Mouse (Mus musculus): ENCODE measurements around the gene Sec14l4. TPM values are rescaled to one million over a fixed set of nuclear protein-coding genes. Genes with fewer than 3 reads are reported as not detected.

Gene Sec14l4
- polyA plus RNA-seq, 1 experiment from 2014 or later, result not detected

GRCm38 (mm10) chr11:4031961-4032360 is 699 bp downstream of the Sec14l4 start:
- H3K9me3 ChIP-seq, result no peaks in the 10 kb centered on the region
- WGBS, result 51% methylated on average over 12 of the region's 12 CpGs
- H3K27ac ChIP-seq, result no peak overlapping the region
- no peak overlapping the region for H3K9ac ChIP-seq
- H3K4me2 ChIP-seq, result no peak overlapping the region
- no peak overlapping the region for H3K4me3 ChIP-seq
- no peaks in the 10 kb centered on the region for H3K4me1 ChIP-seq
- no peaks in the 10 kb centered on the region for H3K36me3 ChIP-seq (replicated peaks)
- H3K27me3 ChIP-seq (replicated peaks), result no peaks in the 10 kb centered on the region
- no peak for ATAC-seq (replicated peaks)

GRCm38 (mm10) chr11:4033471-4033870 is 2.2 kb downstream of the Sec14l4 start:
- no peak for ATAC-seq (replicated peaks)
- WGBS, result 74% methylated on average over 7 of the region's 7 CpGs

GRCm38 (mm10) chr11:4034169-4034568 is 2.9 kb downstream of the Sec14l4 start:
- Histone ChIP-seq H3K4me1 (no peaks in the 10 kb centered on the region), H3K9ac (no peak overlapping the region), H3K36me3 (replicated peaks) (no peaks in the 10 kb centered on the region), H3K27me3 (replicated peaks) (no peaks in the 10 kb centered on the region), H3K27ac (no peak overlapping the region), H3K9me3 (no peaks in the 10 kb centered on the region), H3K4me3 (no peak overlapping the region), H3K4me2 (no peak overlapping the region)
- no peak for ATAC-seq (replicated peaks)
- whole genome bisulfite sequencing, result 95% methylated on average over 4 of the region's 4 CpGs

More at GRCm38 (mm10) chr11:4033471-4033870, 2.2 kb downstream of the Sec14l4 start:
- H3K4me3 ChIP-seq, result no peak overlapping the region
- no peaks in the 10 kb centered on the region for H3K27me3 ChIP-seq (replicated peaks)
- no peak overlapping the region for H3K4me2 ChIP-seq
- H3K27ac ChIP-seq, result no peak overlapping the region
- no peak overlapping the region for H3K9ac ChIP-seq
- no peaks in the 10 kb centered on the region for H3K36me3 ChIP-seq (replicated peaks)
- no peaks in the 10 kb centered on the region for H3K4me1 ChIP-seq
- no peaks in the 10 kb centered on the region for H3K9me3 ChIP-seq

- H3K27ac ChIP-seq, result no peak overlapping the region
- H3K4me2 ChIP-seq, result no peak overlapping the region
- no peak overlapping the region for H3K4me3 ChIP-seq
- no peak for ATAC-seq (replicated peaks)
- no peaks in the 10 kb centered on the region for H3K36me3 ChIP-seq (replicated peaks)
- H3K4me1 ChIP-seq, result no peaks in the 10 kb centered on the region
- no peaks in the 10 kb centered on the region for H3K27me3 ChIP-seq (replicated peaks)
- H3K9me3 ChIP-seq, result no peaks in the 10 kb centered on the region
- no peak overlapping the region for H3K9ac ChIP-seq
- 72% methylated on average over 18 of the region's 18 CpGs for WGBS
Measured at GRCm38 (mm10) chr11:4035116-4035892, 4.0 kb downstream of the Sec14l4 start.

- Histone ChIP-seq H3K27ac (no peak overlapping the region), H3K4me1 (no peaks in the 10 kb centered on the region), H3K27me3 (replicated peaks) (no peaks in the 10 kb centered on the region), H3K4me3 (no peak overlapping the region), H3K9ac (no peak overlapping the region), H3K9me3 (no peaks in the 10 kb centered on the region), H3K4me2 (no peak overlapping the region), H3K36me3 (replicated peaks) (no peaks in the 10 kb centered on the region)
- ATAC-seq (replicated peaks), result no peak
- WGBS, result 87% methylated on average over 6 of the region's 6 CpGs
Measured at GRCm38 (mm10) chr11:4035916-4036315, 4.7 kb downstream of the Sec14l4 start.

- Histone ChIP-seq H3K9ac (no peak overlapping the region), H3K4me3 (no peak overlapping the region), H3K27me3 (replicated peaks) (no peaks in the 10 kb centered on the region), H3K4me1 (no peaks in the 10 kb centered on the region), H3K27ac (no peak overlapping the region), H3K9me3 (no peaks in the 10 kb centered on the region), H3K36me3 (replicated peaks) (no peaks in the 10 kb centered on the region), H3K4me2 (no peak overlapping the region)
- ATAC-seq (replicated peaks), result no peak
- WGBS, result 80% methylated on average over 9 of the region's 9 CpGs
Measured at GRCm38 (mm10) chr11:4036365-4037084, 5.3 kb downstream of the Sec14l4 start.

GRCm38 (mm10) chr11:4039951-4040350 is 8.7 kb downstream of the Sec14l4 start:
- Histone ChIP-seq H3K4me3 (no peak overlapping the region), H3K9ac (no peak overlapping the region), H3K27me3 (replicated peaks) (no peaks in the 10 kb centered on the region), H3K4me1 (no peaks in the 10 kb centered on the region), H3K9me3 (no peaks in the 10 kb centered on the region), H3K36me3 (replicated peaks) (no peaks in the 10 kb centered on the region), H3K27ac (no peak overlapping the region), H3K4me2 (no peak overlapping the region)
- WGBS, result 89% methylated on average over 4 of the region's 4 CpGs
- no peak for ATAC-seq (replicated peaks)

- WGBS, result 75% methylated on average over 6 of the region's 6 CpGs
Measured at GRCm38 (mm10) chr11:4041123-4041625, 9.9 kb downstream of the Sec14l4 start.

GRCm38 (mm10) chr11:4043081-4043480 is 11.8 kb downstream of the Sec14l4 start:
- Histone ChIP-seq H3K27ac (no peak overlapping the region), H3K9me3 (no peaks in the 10 kb centered on the region), H3K4me1 (no peaks in the 10 kb centered on the region), H3K27me3 (replicated peaks) (no peaks in the 10 kb centered on the region), H3K4me3 (no peak overlapping the region), H3K4me2 (no peak overlapping the region), H3K36me3 (replicated peaks) (no peaks in the 10 kb centered on the region), H3K9ac (no peak overlapping the region)
- no peak for ATAC-seq (replicated peaks)
- 87% methylated on average over 7 of the region's 7 CpGs for WGBS

More at GRCm38 (mm10) chr11:4041123-4041625, 9.9 kb downstream of the Sec14l4 start:
- no peak overlapping the region for H3K9ac ChIP-seq
- no peaks in the 10 kb centered on the region for H3K9me3 ChIP-seq
- no peaks in the 10 kb centered on the region for H3K4me1 ChIP-seq
- H3K27ac ChIP-seq, result no peak overlapping the region
- no peaks in the 10 kb centered on the region for H3K36me3 ChIP-seq (replicated peaks)
- no peaks in the 10 kb centered on the region for H3K27me3 ChIP-seq (replicated peaks)
- H3K4me3 ChIP-seq, result no peak overlapping the region
- ATAC-seq (replicated peaks), result no peak
- H3K4me2 ChIP-seq, result no peak overlapping the region

- WGBS, result 71% methylated on average over 5 of the region's 5 CpGs
- H3K27ac ChIP-seq, result no peak overlapping the region
- no peak for ATAC-seq (replicated peaks)
- H3K9ac ChIP-seq, result no peak overlapping the region
- no peaks in the 10 kb centered on the region for H3K4me1 ChIP-seq
- no peaks in the 10 kb centered on the region for H3K36me3 ChIP-seq (replicated peaks)
- H3K27me3 ChIP-seq (replicated peaks), result no peaks in the 10 kb centered on the region
- H3K4me2 ChIP-seq, result no peak overlapping the region
- H3K4me3 ChIP-seq, result no peak overlapping the region
- no peaks in the 10 kb centered on the region for H3K9me3 ChIP-seq
Measured at GRCm38 (mm10) chr11:4046526-4046925, 15.3 kb downstream of the Sec14l4 start.

- H3K36me3 ChIP-seq (replicated peaks), result no peaks in the 10 kb centered on the region
- no peak overlapping the region for H3K9ac ChIP-seq
- H3K4me2 ChIP-seq, result no peak overlapping the region
- H3K4me1 ChIP-seq, result no peaks in the 10 kb centered on the region
- no peak overlapping the region for H3K4me3 ChIP-seq
- 94% methylated on average over 2 of the region's 2 CpGs for WGBS
- no peak overlapping the region for H3K27ac ChIP-seq
- no peaks in the 10 kb centered on the region for H3K9me3 ChIP-seq
- no peak for ATAC-seq (replicated peaks)
- no peaks in the 10 kb centered on the region for H3K27me3 ChIP-seq (replicated peaks)
Measured at GRCm38 (mm10) chr11:4047766-4048165, 16.5 kb downstream of the Sec14l4 start.

- H3K9ac ChIP-seq, result no peak overlapping the region
- no peak for ATAC-seq (replicated peaks)
- WGBS, result 82% methylated on average over 6 of the region's 6 CpGs
- no peak overlapping the region for H3K4me3 ChIP-seq
- H3K27me3 ChIP-seq (replicated peaks), result no peaks in the 10 kb centered on the region
- no peak overlapping the region for H3K27ac ChIP-seq
- no peaks in the 10 kb centered on the region for H3K9me3 ChIP-seq
- H3K4me2 ChIP-seq, result no peak overlapping the region
- no peaks in the 10 kb centered on the region for H3K4me1 ChIP-seq
- H3K36me3 ChIP-seq (replicated peaks), result no peaks in the 10 kb centered on the region
Measured at GRCm38 (mm10) chr11:4048438-4048837, 17.2 kb downstream of the Sec14l4 start.
